Mouse (Mus musculus) adrenal gland, adult 2 months (tissue): ENCODE measurements around the gene Ubr1. TPM values are rescaled to one million over a fixed set of nuclear protein-coding genes. Genes with fewer than 3 reads are reported as not detected.

ENCODE experiments used
- DNase-seq: peaks from one replicate; pipeline ENCODE4 v3.0.0; 2021
- microRNA-seq, 2 experiments: library from miRNA; unstranded; fragments of <30 nt; microRNA quantifications; one replicate each; pipeline ENCODE4 v1.2.0; 2021
- polyA plus RNA-seq: library from polyadenylated mRNA; depleted of rRNA; stranded (reverse); fragments of >200 nt; gene quantifications from 2 replicates; pipeline ENCODE4 v1.2.3, GENCODE M21; 2012; rRNA removed
- total RNA-seq, 2 experiments: library from RNA; stranded (reverse); gene quantifications; 2 replicates each; pipeline ENCODE4 v1.2.3; 2021

The Ubr1 gene
- total and polyA plus RNA-seq, 3 experiments = 30.3 to 32.8 (median 31.5) TPM

- no peak for DNase-seq
Measured at GRCm38 (mm10) chr2:120853151-120853550, 117.4 kb downstream of the Ubr1 start.

- DNase-seq = no peak
Measured at GRCm38 (mm10) chr2:120852626-120853025, 117.9 kb downstream of the Ubr1 start.

- peak; percentile 99 for DNase-seq
Measured at GRCm38 (mm10) chr2:120850424-120851082, 120.0 kb downstream of the Ubr1 start, which contains the start of gene Ttbk2. TSS of gene Ttbk2 (minus strand) at chr2:120850604.

- peak; percentile 76 for DNase-seq
Measured at GRCm38 (mm10) chr2:120849449-120850423, 120.8 kb downstream of the Ubr1 start, which contains the start of gene Cdan1. TSS of gene Cdan1 (minus strand) at chr2:120850128.

- DNase-seq = no peak
Measured at GRCm38 (mm10) chr2:120845280-120845679, 125.2 kb downstream of the Ubr1 start.

GRCm38 (mm10) chr2:120843990-120844389, 126.5 kb downstream of the Ubr1 start:
- DNase-seq = no peak

GRCm38 (mm10) chr2:120841211-120841610, 129.3 kb downstream of the Ubr1 start:
- DNase-seq = no peak

GRCm38 (mm10) chr2:120835167-120835566, 135.3 kb downstream of the Ubr1 start:
- DNase-seq = no peak

- DNase-seq = no peak
Measured at GRCm38 (mm10) chr2:120826936-120827638, 143.4 kb downstream of the Ubr1 start.

Small RNA genes lying within 50 kb of the gene (microRNA-seq; reads per million reads assigned to microRNA genes)
- 0 reads per million in 2 experiments for gene Gm44325

Other genes with a start within 250 kb of the Ubr1 start
- 10 to 100 TPM; 11.4 to 12.4 TPM for gene Cdan1, start 120.6 kb downstream of the Ubr1 start, total RNA-seq
- 20.1 and 26.6 TPM in 2 replicates for gene Cdan1, start 120.6 kb downstream of the Ubr1 start, polyA plus RNA-seq
- gene Ttbk2, start 120.1 kb downstream of the Ubr1 start, total RNA-seq = 10 to 100 TPM in 1 of 2 experiments, 1 to 10 TPM in 1; 9.8 to 15.2 TPM
- gene Ttbk2, start 120.1 kb downstream of the Ubr1 start, polyA plus RNA-seq = 1.7 and 2.0 TPM in 2 replicates
- 10 to 100 TPM; 11.9 to 28.5 TPM for gene Tmem62, start 6.3 kb upstream of the Ubr1 start, total RNA-seq
- gene Tmem62, start 6.3 kb upstream of the Ubr1 start, polyA plus RNA-seq = 9.2 and 13.4 TPM in 2 replicates
- 10 to 100 TPM; 43.7 to 44.8 TPM for gene Ccndbp1, start 37.7 kb upstream of the Ubr1 start, total RNA-seq
- gene Ccndbp1, start 37.7 kb upstream of the Ubr1 start, polyA plus RNA-seq = 9.7 and 13.7 TPM in 2 replicates
- gene Epb42, start 66.4 kb upstream of the Ubr1 start, total RNA-seq = under 1 TPM in 1 of 2 experiments, not detected in 1; 0.17 TPM
- gene Epb42, start 66.4 kb upstream of the Ubr1 start, polyA plus RNA-seq = not detected in 2 replicates
- under 1 TPM in 1 of 2 experiments, not detected in 1; 0.12 TPM for gene Tgm5, start 115.1 kb upstream of the Ubr1 start, total RNA-seq
- gene Tgm5, start 115.1 kb upstream of the Ubr1 start, polyA plus RNA-seq = not detected in 2 replicates
- gene Tgm7, start 139.1 kb upstream of the Ubr1 start, total RNA-seq = not detected
- not detected in 2 replicates for gene Tgm7, start 139.1 kb upstream of the Ubr1 start, polyA plus RNA-seq
- 10 to 100 TPM; 19.1 to 20.6 TPM for gene Adal, start 169.7 kb upstream of the Ubr1 start, total RNA-seq
- gene Adal, start 169.7 kb upstream of the Ubr1 start, polyA plus RNA-seq = 11.7 and 12.8 TPM in 2 replicates
- gene Lcmt2, start 169.9 kb upstream of the Ubr1 start, total RNA-seq = 10 to 100 TPM in 1 of 2 experiments, 1 to 10 TPM in 1; 7.0 to 11.8 TPM
- gene Lcmt2, start 169.9 kb upstream of the Ubr1 start, polyA plus RNA-seq = 17.9 and 18.1 TPM in 2 replicates
- 10 to 100 TPM; 38.6 to 42.4 TPM for gene Tubgcp4, start 199.9 kb upstream of the Ubr1 start, total RNA-seq
- gene Tubgcp4, start 199.9 kb upstream of the Ubr1 start, polyA plus RNA-seq = 28.4 and 42.1 TPM in 2 replicates
- 10 to 100 TPM; 13.5 to 19.6 TPM for gene Zscan29, start 200.4 kb upstream of the Ubr1 start, total RNA-seq
- gene Zscan29, start 200.4 kb upstream of the Ubr1 start, polyA plus RNA-seq = 2.6 and 3.1 TPM in 2 replicates